10 mouse cellular contexts compared by ENCODE assay signal in the genomic region with DNA sequence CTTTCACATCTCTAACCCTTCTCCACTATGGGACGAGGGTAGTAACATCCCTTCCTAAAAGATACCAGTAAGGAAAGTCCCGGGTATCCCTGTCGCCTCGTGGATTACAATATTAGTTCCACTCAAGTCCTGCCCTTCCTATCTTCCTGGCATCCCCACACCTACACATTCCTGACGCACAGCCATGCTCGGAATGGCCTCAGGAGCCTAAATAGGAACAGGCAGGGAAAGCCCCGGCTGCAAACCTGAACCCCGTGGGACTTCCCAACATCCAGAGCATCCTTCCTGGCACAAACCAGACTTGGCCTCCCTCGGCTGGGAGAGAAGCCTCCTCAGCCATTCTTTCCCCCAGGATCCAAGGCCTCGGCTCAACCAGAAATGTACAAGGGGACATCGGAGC. TPM values are rescaled to one million over a fixed set of nuclear protein-coding genes. Genes with fewer than 3 reads are reported as not detected.
DNase-seq lines count a peak whose midpoint lies in the region; ATAC-seq lines count a peak whose summit lies in the region.
"Had no signal": no experiment of that assay in that cellular context is flagged by ENCODE, and none has a peak within 500 bp of the region (broad histone marks: within the 10 kb centered on the region; RNA-seq: fewer than 3 reads in every experiment).

No protein-coding gene starts in this region.

- no peaks in the 10 kb centered on the region for H3K9me3 ChIP-seq in heart, embryonic 11.5 days (replicated peaks; ENCODE audit: control insufficient read depth, low read length)
- H3K9me3 ChIP-seq in neural tube, embryonic 12.5 days: no peaks in the 10 kb centered on the region
- no peaks in the 10 kb centered on the region for H3K9me3 ChIP-seq in limb, embryonic 10.5 days (replicated peaks)
- H3K9me3 ChIP-seq: G1E had no signal

- H3K27me3 ChIP-seq in heart, embryonic 11.5 days (ENCODE audit: control insufficient read depth, insufficient read depth, low read length): no peaks in the 10 kb centered on the region
- H3K27me3 ChIP-seq in neural tube, embryonic 12.5 days (replicated peaks): no peaks in the 10 kb centered on the region
- H3K27me3 ChIP-seq in limb, embryonic 10.5 days (ENCODE audit: low read depth, poor library complexity, severe bottlenecking): no peaks in the 10 kb centered on the region

- no peak for ATAC-seq in heart, embryonic 11.5 days (replicated peaks; ENCODE audit: insufficient number of reproducible peaks, low FRiP score, low TSS enrichment)
- ATAC-seq in neural tube, embryonic 12.5 days (ENCODE audit: low FRiP score, low read depth): no peak

- no peak for DNase-seq in heart, postnatal 10 days
- no peak for DNase-seq in neural tube, embryonic 10.5 days (ENCODE audit: extremely low spot score, low spot score)
- DNase-seq in limb, embryonic 10.5 days (ENCODE audit: low spot score): no peak
- no peak for DNase-seq in urinary bladder, postnatal 10 days (ENCODE audit: low spot score)
- no peak for DNase-seq in embryo, embryonic 9.5 days (ENCODE audit: extremely low spot score)
- no peak for DNase-seq in frontal cortex, postnatal 10 days (ENCODE audit: low spot score in 2 of 2)
- DNase-seq: right cerebral cortex, postnatal 25 days had no signal

- peak overlapping the region; percentile 79 for H3K4me2 ChIP-seq in heart, embryonic 11.5 days
- H3K4me2 ChIP-seq in neural tube, embryonic 12.5 days (replicated peaks): 0 out of 2 replicates have a peak overlapping the region, but pooled peaks have one; percentile 20

- peak overlapping the region; percentile 86 for H3K27ac ChIP-seq in heart, embryonic 11.5 days (ENCODE audit: low read depth, low read length)
- no peak overlapping the region for H3K27ac ChIP-seq in neural tube, embryonic 12.5 days
- H3K27ac ChIP-seq in limb, embryonic 10.5 days: 0 out of 2 replicates have a peak overlapping the region, but pooled peaks have one; percentile 26

- no peaks in the 10 kb centered on the region for H3K36me3 ChIP-seq in heart, embryonic 11.5 days (ENCODE audit: control insufficient read depth, insufficient read depth, low read length)
- H3K36me3 ChIP-seq in neural tube, embryonic 12.5 days: peaks cover 21% of the 10 kb centered on the region
- no peaks in the 10 kb centered on the region; the same call in 1 of the 2 replicates for H3K36me3 ChIP-seq in limb, embryonic 10.5 days

- H3K4me3 ChIP-seq in heart, embryonic 11.5 days (ENCODE audit: low read depth, low read length): peak overlapping the region; percentile 66
- H3K4me3 ChIP-seq in neural tube, embryonic 12.5 days: no peak overlapping the region
- H3K4me3 ChIP-seq in limb, embryonic 10.5 days: peak overlapping the region; percentile 24; the same call in 1 of the 2 replicates

- peaks cover 85% of the 10 kb centered on the region for H3K4me1 ChIP-seq in heart, embryonic 11.5 days (ENCODE audit: control insufficient read depth, insufficient read depth, low read length)
- H3K4me1 ChIP-seq in neural tube, embryonic 12.5 days: peaks cover 76% of the 10 kb centered on the region
- H3K4me1 ChIP-seq in limb, embryonic 10.5 days: peaks cover 82% of the 10 kb centered on the region

- WGBS in heart, embryonic 11.5 days (ENCODE audit: insufficient replicate concordance): 47% methylated on average over 11 of the region's 11 CpGs
- WGBS in neural tube, embryonic 12.5 days: 82% methylated on average over 11 of the region's 11 CpGs
- WGBS in limb, embryonic 10.5 days: 85% methylated on average over 11 of the region's 11 CpGs

- intact Hi-C loops in heart, postnatal 10 days (cut with DNase I): no loop called here

- peak overlapping the region; percentile 59; the same call in 1 of the 2 replicates for H3K9ac ChIP-seq in heart, embryonic 11.5 days (ENCODE audit: low read depth, low read length)
- H3K9ac ChIP-seq in neural tube, embryonic 12.5 days: no peak overlapping the region

RNA-seq across cellular contexts. Expression of gene Hdac5, which starts 14.5 kb away (rescaled TPM):
- 42.8 and 45.3 TPM in 2 replicates for polyA plus RNA-seq in heart, embryonic 11.5 days (2014; fragmentation: Nextera tagmentation; extraction: Ambion mirVana)
- 100 to 1,000 TPM; 106 to 139 TPM for total RNA-seq in heart, postnatal 10 days (2021)
- polyA plus RNA-seq in neural tube, embryonic 12.5 days (2016; fragmentation: Nextera tagmentation; extraction: Ambion mirVana): 104 and 106 TPM in 2 replicates
- 36.4 and 50.2 TPM in 2 replicates for polyA plus RNA-seq in limb, embryonic 10.5 days (2016; fragmentation: Nextera tagmentation; extraction: Ambion mirVana)

RNA-seq across cellular contexts. Expression of gene G6pc3, which starts 26.1 kb away (rescaled TPM):
- 27.9 and 28.7 TPM in 2 replicates for polyA plus RNA-seq in heart, embryonic 11.5 days (2014; fragmentation: Nextera tagmentation; extraction: Ambion mirVana)
- 10 to 100 TPM; 37.9 to 38.1 TPM for total RNA-seq in heart, postnatal 10 days (2021)
- 29.6 and 30.8 TPM in 2 replicates for polyA plus RNA-seq in neural tube, embryonic 12.5 days (2016; fragmentation: Nextera tagmentation; extraction: Ambion mirVana)
- 41.4 and 41.6 TPM in 2 replicates for polyA plus RNA-seq in limb, embryonic 10.5 days (2016; fragmentation: Nextera tagmentation; extraction: Ambion mirVana)

RNA-seq across cellular contexts. Expression of gene Lsm12, which starts 30.4 kb away (rescaled TPM):
- polyA plus RNA-seq in heart, embryonic 11.5 days (2014; fragmentation: Nextera tagmentation; extraction: Ambion mirVana): 61.3 and 64.3 TPM in 2 replicates
- total RNA-seq in heart, postnatal 10 days (2021): 10 to 100 TPM; 58.5 to 61.4 TPM
- polyA plus RNA-seq in neural tube, embryonic 12.5 days (2016; fragmentation: Nextera tagmentation; extraction: Ambion mirVana): 87.0 and 112 TPM in 2 replicates
- polyA plus RNA-seq in limb, embryonic 10.5 days (2016; fragmentation: Nextera tagmentation; extraction: Ambion mirVana): 125 and 146 TPM in 2 replicates

RNA-seq across cellular contexts. Expression of gene BC030867, which starts 33.2 kb away (rescaled TPM):
- polyA plus RNA-seq in heart, embryonic 11.5 days (2014; fragmentation: Nextera tagmentation; extraction: Ambion mirVana): 12.7 and 13.2 TPM in 2 replicates
- 1 to 10 TPM; 1.7 to 1.8 TPM for total RNA-seq in heart, postnatal 10 days (2021)
- 10.0 and 11.6 TPM in 2 replicates for polyA plus RNA-seq in neural tube, embryonic 12.5 days (2016; fragmentation: Nextera tagmentation; extraction: Ambion mirVana)
- polyA plus RNA-seq in limb, embryonic 10.5 days (2016; fragmentation: Nextera tagmentation; extraction: Ambion mirVana): 33.4 and 35.7 TPM in 2 replicates

RNA-seq across cellular contexts. Expression of gene Asb16, which starts 53.0 kb away (rescaled TPM):
- 0.23 TPM in 1 of 2 replicates, not detected in the other for polyA plus RNA-seq in heart, embryonic 11.5 days (2014; fragmentation: Nextera tagmentation; extraction: Ambion mirVana)
- total RNA-seq in heart, postnatal 10 days (2021): under 1 TPM; 0.52 to 0.69 TPM
- not detected in 2 replicates for polyA plus RNA-seq in neural tube, embryonic 12.5 days (2016; fragmentation: Nextera tagmentation; extraction: Ambion mirVana)
- polyA plus RNA-seq in limb, embryonic 10.5 days (2016; fragmentation: Nextera tagmentation; extraction: Ambion mirVana): 0.06 and 0.08 TPM in 2 replicates
- polyA plus RNA-seq: G1E had no signal
